Mouse (Mus musculus) hindbrain, embryonic 12.5 days (tissue): ENCODE measurements around the gene Rhox3e. TPM values are rescaled to one million over a fixed set of nuclear protein-coding genes. Genes with fewer than 3 reads are reported as not detected.
"Not testable (repeated sequence)": the region's sequence is repeated elsewhere in the genome, so short reads cannot be mapped to it uniquely, and the experiment has no call there.

Experiments used
- ATAC-seq: fragments of 200-750 bp; cut with Nextera tagmentation; 2 replicates; pipeline ENCODE4 v1.8.0; 2017; ENCODE audit warnings: moderate TSS enrichment; ENCODE audit not compliant: low FRiP score
- H3K27ac ChIP-seq: fragments of 300-500 bp; sonication (generic); 2 replicates; pipeline ENCODE4 v1.5.1; 2016; ENCODE audit warnings: mild to moderate bottlenecking
- H3K27me3 ChIP-seq: fragments of 300-500 bp; sonication (generic); 2 replicates; pipeline ENCODE4 v1.6.1; 2016; ENCODE audit warnings: mild to moderate bottlenecking
- H3K36me3 ChIP-seq: fragments of 300-500 bp; sonication (generic); 2 replicates; pipeline ENCODE4 v1.6.1; 2016; ENCODE audit warnings: mild to moderate bottlenecking
- H3K4me1 ChIP-seq: fragments of 300-500 bp; sonication (generic); 2 replicates; pipeline ENCODE4 v1.6.1; 2016
- H3K4me2 ChIP-seq: fragments of 300-500 bp; sonication (generic); replicated peaks from 2 replicates; pipeline ENCODE4 v1.6.1; 2016; ENCODE audit warnings: mild to moderate bottlenecking
- H3K4me3 ChIP-seq: fragments of 300-500 bp; sonication (generic); 2 replicates; pipeline ENCODE4 v1.5.1; 2016; ENCODE audit warnings: mild to moderate bottlenecking
- H3K9ac ChIP-seq: fragments of 300-500 bp; sonication (generic); 2 replicates; pipeline ENCODE4 v1.6.1; 2016; ENCODE audit warnings: mild to moderate bottlenecking, moderate library complexity
- H3K9me3 ChIP-seq: fragments of 300-500 bp; sonication (generic); replicated peaks from 2 replicates; pipeline ENCODE4 v1.6.1; 2016; ENCODE audit warnings: mild to moderate bottlenecking
- WGBS: fragments of 180-500 bp; shearing (Covaris S2); methylation state at CpG from one replicate; pipeline ENCODE4 v1.1.7; 2016; 5-methylcytosine and 5-hydroxymethylcytosine counted together
- polyA plus RNA-seq: library from polyadenylated mRNA; unstranded; fragments of >200 nt; fragmentation: Nextera tagmentation; extraction: Ambion mirVana; gene quantifications from 2 replicates; pipeline ENCODE4 v1.2.1, GENCODE M21; 2016

Rhox3e gene
- polyA plus RNA-seq, result not detected in 2 replicates

DNA sequence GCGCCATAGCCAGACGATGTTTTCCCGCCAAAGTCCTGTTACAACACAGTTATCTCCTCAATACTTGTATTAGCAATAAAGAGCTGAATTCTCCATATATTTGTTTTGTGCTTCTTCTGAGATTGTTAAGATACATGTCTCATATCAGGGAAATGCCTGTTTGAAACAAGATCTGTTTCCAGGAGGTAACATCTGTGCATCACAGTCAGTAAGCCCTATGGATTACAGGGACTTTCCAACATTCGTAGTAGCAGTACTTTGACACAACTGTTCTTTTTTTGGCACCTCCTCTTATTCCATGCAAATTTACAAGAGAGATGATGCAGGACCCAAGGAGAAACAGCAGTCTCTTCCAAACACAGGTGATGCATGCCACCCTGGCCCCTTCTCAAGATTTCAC is at the start of gene Rhox3e:
TSS of gene Rhox3e (plus strand) at position 301 of the 400 bp plus-strand sequence.
- not testable (repeated sequence) for H3K4me1 ChIP-seq, H3K4me2 ChIP-seq, H3K36me3 ChIP-seq, H3K9ac ChIP-seq, H3K27ac ChIP-seq, H3K4me3 ChIP-seq, H3K9me3 ChIP-seq, ATAC-seq, H3K27me3 ChIP-seq
- WGBS, result 88% methylated on average over 1 of the region's 4 CpGs

- not testable (repeated sequence) for H3K4me2 ChIP-seq, H3K4me3 ChIP-seq, H3K36me3 ChIP-seq, H3K4me1 ChIP-seq, H3K9ac ChIP-seq, H3K9me3 ChIP-seq, H3K27me3 ChIP-seq, ATAC-seq, H3K27ac ChIP-seq
- WGBS, result 91% methylated on average over 14 of the region's 18 CpGs
Observed at GRCm38 (mm10) chrX:37514059-37514458, 27.8 kb upstream of the Rhox3e start, which contains the start of gene Rhox4d. Gene Rhox4d (plus strand): TSS chrX:37514359.

DNA sequence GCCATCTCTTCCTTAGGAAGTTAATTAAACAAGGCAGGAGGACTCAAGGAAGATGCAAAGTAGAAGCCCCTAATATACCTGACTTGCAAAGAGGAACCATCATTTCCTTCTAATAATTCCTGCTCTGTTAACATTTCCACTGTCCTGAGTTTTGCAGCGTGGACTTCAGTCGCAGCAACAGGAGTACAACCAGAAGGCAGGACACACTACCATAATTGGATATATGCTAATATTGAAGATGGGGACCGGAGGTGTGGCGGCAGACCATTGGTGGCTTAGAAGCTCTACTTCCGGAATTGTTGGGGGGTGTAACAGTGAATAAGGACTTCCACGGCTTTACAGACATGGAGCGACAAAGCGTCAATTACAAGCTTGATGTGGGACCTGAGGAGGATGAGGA is 11.7 kb upstream of the Rhox3e start, which contains the start of gene Rhox2e:
TSS of gene Rhox2e (plus strand) at position 301 of the 400 bp plus-strand sequence.
- 96% methylated on average over 2 of the region's 8 CpGs for WGBS
- not testable (repeated sequence) for H3K36me3 ChIP-seq, H3K4me2 ChIP-seq, H3K9me3 ChIP-seq, H3K9ac ChIP-seq, H3K4me1 ChIP-seq, H3K27me3 ChIP-seq, H3K4me3 ChIP-seq, ATAC-seq, H3K27ac ChIP-seq

GRCm38 (mm10) chrX:37557112-37557511 is 15.3 kb downstream of the Rhox3e start, which contains the start of gene Rhox4e:
Gene Rhox4e (plus strand): TSS chrX:37557412.
- H3K36me3 ChIP-seq, H3K4me3 ChIP-seq: not testable (repeated sequence)
- over 99% methylated on average over 10 of the region's 18 CpGs for WGBS

DNA sequence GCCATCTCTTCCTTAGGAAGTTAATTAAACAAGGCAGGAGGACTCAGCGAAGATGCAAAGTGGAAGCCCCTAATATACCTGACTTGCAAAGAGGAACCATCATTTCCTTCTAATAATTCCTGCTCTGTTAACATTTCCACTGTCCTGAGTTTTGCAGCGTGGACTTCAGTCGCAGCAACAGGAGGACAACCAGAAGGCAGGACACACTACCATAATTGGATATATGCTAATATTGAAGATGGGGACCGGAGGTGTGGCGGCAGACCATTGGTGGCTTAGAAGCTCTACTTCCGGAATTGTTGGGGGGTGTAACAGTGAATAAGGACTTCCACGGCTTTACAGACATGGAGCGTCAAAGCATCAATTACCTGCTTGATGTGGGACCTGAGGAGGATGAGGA is 29.3 kb downstream of the Rhox3e start, which contains the start of gene Rhox2f:
TSS of gene Rhox2f (plus strand) at position 301 of the 400 bp plus-strand sequence.
- not testable (repeated sequence) for H3K27me3 ChIP-seq, H3K4me3 ChIP-seq, H3K4me1 ChIP-seq, H3K9ac ChIP-seq, H3K36me3 ChIP-seq, H3K27ac ChIP-seq, H3K9me3 ChIP-seq, ATAC-seq, H3K4me2 ChIP-seq
- WGBS, result 87% methylated on average over 8 of the region's 8 CpGs

More at GRCm38 (mm10) chrX:37557112-37557511, 15.3 kb downstream of the Rhox3e start, which contains the start of gene Rhox4e:
- H3K9ac ChIP-seq, H3K27me3 ChIP-seq, H3K4me1 ChIP-seq, H3K4me2 ChIP-seq, ATAC-seq, H3K9me3 ChIP-seq, H3K27ac ChIP-seq: not testable (repeated sequence)

DNA sequence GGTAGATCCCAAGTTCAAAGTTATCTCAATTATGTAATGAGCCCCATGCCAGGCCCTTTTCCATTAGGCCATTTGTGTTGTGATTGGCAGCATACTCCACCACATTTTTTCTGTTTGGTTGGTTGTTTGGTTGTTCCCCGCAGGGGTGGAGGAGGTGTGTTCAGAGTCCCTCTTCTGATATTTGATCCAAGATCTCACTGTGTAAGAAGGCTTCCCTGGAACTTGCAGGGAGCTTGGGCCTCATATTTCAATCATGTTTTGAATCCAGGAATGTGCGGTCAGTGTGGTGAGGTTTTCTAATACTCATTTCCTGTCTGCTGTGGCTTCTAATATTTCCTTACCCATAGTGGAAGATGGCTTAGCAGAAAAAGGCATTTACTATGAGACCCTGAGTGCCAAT is 30.8 kb downstream of the Rhox3e start:
- ATAC-seq, result not testable (repeated sequence)
- 68% methylated on average over 2 of the region's 2 CpGs for WGBS

DNA sequence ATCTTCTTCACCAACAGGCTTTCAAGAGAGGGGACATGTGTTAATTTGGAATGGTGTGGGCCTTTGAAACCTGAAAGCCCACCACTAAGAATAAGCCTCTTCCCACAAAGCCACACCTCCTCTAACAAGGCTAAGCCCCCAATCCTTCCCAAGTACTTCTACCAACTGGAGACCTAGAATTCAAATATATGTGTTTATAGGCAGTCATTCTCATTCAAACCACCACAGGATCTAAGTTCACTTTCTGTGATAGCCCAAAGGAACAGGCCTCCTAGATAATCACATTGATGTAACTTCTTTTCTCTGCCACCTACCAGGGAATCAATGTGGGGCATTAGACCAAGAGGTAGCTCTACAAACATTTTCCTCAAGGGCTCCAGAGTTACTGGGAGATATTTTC is 38.9 kb downstream of the Rhox3e start, which contains the start of gene Rhox3f:
TSS of gene Rhox3f (plus strand) at position 301 of the 400 bp plus-strand sequence.
- H3K36me3 ChIP-seq, H3K9ac ChIP-seq, H3K27ac ChIP-seq, H3K4me2 ChIP-seq, H3K4me1 ChIP-seq, H3K27me3 ChIP-seq, ATAC-seq, H3K9me3 ChIP-seq, H3K4me3 ChIP-seq: not testable (repeated sequence)

More for the DNA sequence above, 30.8 kb downstream of the Rhox3e start:
- not testable (repeated sequence) for H3K4me3 ChIP-seq, H3K4me1 ChIP-seq, H3K36me3 ChIP-seq, H3K27ac ChIP-seq, H3K4me2 ChIP-seq, H3K27me3 ChIP-seq, H3K9me3 ChIP-seq, H3K9ac ChIP-seq

Other genes starting within 250 kb of the Rhox3e start
- gene Rhox3a2, start 162.0 kb upstream of the Rhox3e start, polyA plus RNA-seq, result not detected in 2 replicates
- gene Rhox4a2, start 151.2 kb upstream of the Rhox3e start, polyA plus RNA-seq, result 6.9 and 7.8 TPM in 2 replicates
- gene Rhox2b, start 130.0 kb upstream of the Rhox3e start, polyA plus RNA-seq, result 0.67 and 1.2 TPM in 2 replicates
- gene Rhox4b, start 109.5 kb upstream of the Rhox3e start, polyA plus RNA-seq, result 1.6 and 2.4 TPM in 2 replicates
- gene Rhox2c, start 88.3 kb upstream of the Rhox3e start, polyA plus RNA-seq, result 2.9 and 3.1 TPM in 2 replicates
- gene Rhox3c, start 83.4 kb upstream of the Rhox3e start, polyA plus RNA-seq, result not detected in 2 replicates
- not detected in 2 replicates for gene Rhox4c, start 61.7 kb upstream of the Rhox3e start, polyA plus RNA-seq
- 0.54 TPM in 1 of 2 replicates, not detected in the other for gene Rhox2d, start 48.6 kb upstream of the Rhox3e start, polyA plus RNA-seq
- 0.45 TPM in 1 of 2 replicates, not detected in the other for gene Rhox4d, start 27.7 kb upstream of the Rhox3e start, polyA plus RNA-seq
- gene Rhox2e, start 11.6 kb upstream of the Rhox3e start, polyA plus RNA-seq, result 0.61 TPM in 1 of 2 replicates, not detected in the other
- gene Rhox4e, start 15.4 kb downstream of the Rhox3e start, polyA plus RNA-seq, result not detected in 2 replicates
- 1.2 TPM in 1 of 2 replicates, not detected in the other for gene Rhox2f, start 29.4 kb downstream of the Rhox3e start, polyA plus RNA-seq
- gene Rhox3f, start 39.0 kb downstream of the Rhox3e start, polyA plus RNA-seq, result not detected in 2 replicates
- not detected in 2 replicates for gene Rhox4f, start 65.7 kb downstream of the Rhox3e start, polyA plus RNA-seq
- not detected in 2 replicates for gene Rhox3g, start 86.6 kb downstream of the Rhox3e start, polyA plus RNA-seq
- 1.1 TPM in 1 of 2 replicates, not detected in the other for gene Rhox2g, start 101.5 kb downstream of the Rhox3e start, polyA plus RNA-seq
- gene Rhox4g, start 109.3 kb downstream of the Rhox3e start, polyA plus RNA-seq, result not detected in 2 replicates
- not detected in 2 replicates for gene Rhox3h, start 126.7 kb downstream of the Rhox3e start, polyA plus RNA-seq
- gene Rhox2h, start 131.3 kb downstream of the Rhox3e start, polyA plus RNA-seq, result 0.53 TPM in 1 of 2 replicates, not detected in the other